Mouse (Mus musculus) liver, embryonic 15.5 days (tissue): ENCODE data around the gene Ttc33. TPM values are rescaled to one million over a fixed set of nuclear protein-coding genes. Genes with fewer than 3 reads are reported as not detected.
A peak's percentile ranks its signal among the peaks of the same experiment; 100 is the strongest.

Experiments
- ATAC-seq: fragments of 200-750 bp; cut with Nextera tagmentation; 2 replicates; pipeline ENCODE4 v1.8.0; 2017; ENCODE audit warnings: moderate number of reproducible peaks, mild to moderate bottlenecking, moderate library complexity; ENCODE audit not compliant: insufficient read depth
- H3K27ac ChIP-seq: fragments of 300-500 bp; sonication (generic); replicated peaks from 2 replicates; pipeline ENCODE4 v1.5.1; 2015; ENCODE audit warnings: mild to moderate bottlenecking, inconsistent platforms
- H3K27me3 ChIP-seq: fragments of 300-500 bp; sonication (generic); 2 replicates; pipeline ENCODE4 v1.6.1; 2015; ENCODE audit warnings: mild to moderate bottlenecking, inconsistent platforms
- H3K36me3 ChIP-seq: fragments of 300-500 bp; sonication (generic); replicated peaks from 2 replicates; pipeline ENCODE4 v1.6.1; 2015; ENCODE audit warnings: moderate library complexity, mild to moderate bottlenecking, inconsistent platforms
- H3K4me1 ChIP-seq: fragments of 300-500 bp; sonication (generic); replicated peaks from 2 replicates; pipeline ENCODE4 v1.6.1; 2015; ENCODE audit warnings: inconsistent platforms
- H3K4me2 ChIP-seq: fragments of 300-500 bp; sonication (generic); 2 replicates; pipeline ENCODE4 v1.6.1; 2015; ENCODE audit warnings: moderate library complexity, mild to moderate bottlenecking, inconsistent platforms
- H3K4me3 ChIP-seq: fragments of 300-500 bp; sonication (generic); replicated peaks from 2 replicates; pipeline ENCODE4 v1.5.1; 2015; ENCODE audit warnings: mild to moderate bottlenecking, inconsistent platforms
- H3K9ac ChIP-seq: fragments of 300-500 bp; sonication (generic); 2 replicates; pipeline ENCODE4 v1.6.1; 2015; ENCODE audit warnings: moderate library complexity, mild to moderate bottlenecking, inconsistent platforms
- H3K9me3 ChIP-seq: fragments of 300-500 bp; sonication (generic); replicated peaks from 2 replicates; pipeline ENCODE4 v1.6.1; 2016; ENCODE audit warnings: inconsistent platforms
- WGBS: fragments of 180-500 bp; shearing (Covaris S2); methylation state at CpG from one replicate; pipeline ENCODE4 v1.1.7; 2015; ENCODE audit warnings: mixed read lengths; ENCODE audit not compliant: insufficient replicate concordance; 5-methylcytosine and 5-hydroxymethylcytosine counted together
- polyA plus RNA-seq: library from polyadenylated mRNA; unstranded; fragments of >200 nt; fragmentation: Nextera tagmentation; extraction: Ambion mirVana; gene quantifications from 2 replicates; pipeline ENCODE4 v1.2.1, GENCODE M21; 2015

Gene Ttc33
- polyA plus RNA-seq, 1 experiment from 2014 or later = 13.5 TPM

DNA sequence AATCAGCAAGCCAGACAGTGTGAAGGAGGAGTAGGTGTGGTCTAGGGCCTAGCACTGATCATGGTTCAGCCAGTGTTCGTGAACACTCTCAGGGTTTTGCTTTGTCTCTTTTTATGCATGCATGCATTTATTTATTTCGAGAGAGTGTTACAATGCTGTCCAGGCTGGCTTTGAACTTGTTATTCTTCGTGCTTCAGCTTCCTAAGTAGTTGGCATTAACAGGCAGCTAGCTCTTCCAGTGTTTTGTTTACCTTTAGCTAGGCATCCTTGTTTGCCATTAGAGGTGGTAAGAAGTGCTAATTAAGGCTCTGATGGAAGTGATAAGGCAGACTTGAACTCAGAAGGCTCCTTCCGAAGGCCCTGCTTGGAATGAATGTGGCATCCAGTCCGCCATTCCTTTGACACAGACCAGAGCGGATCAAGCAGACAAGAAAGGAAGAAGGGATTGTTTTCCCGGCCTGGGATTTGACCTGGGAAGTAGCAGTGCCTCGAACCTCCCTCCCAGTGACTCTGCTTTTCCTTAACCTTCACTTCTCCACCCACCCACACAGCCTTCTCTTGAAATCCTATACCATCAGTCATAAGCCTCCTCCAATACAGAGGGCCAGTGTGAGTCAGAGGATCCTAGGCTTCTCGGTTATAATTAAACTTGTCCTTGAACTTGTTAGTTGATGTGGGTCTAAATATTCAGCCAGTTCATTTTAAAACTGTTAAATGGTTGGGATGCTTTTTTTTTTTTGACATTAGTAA lies 40.0 kb upstream of the Ttc33 start:
- Histone ChIP-seq H3K9ac (peak overlapping the region; percentile 96), H3K27ac (peak overlapping the region; percentile 94)

DNA sequence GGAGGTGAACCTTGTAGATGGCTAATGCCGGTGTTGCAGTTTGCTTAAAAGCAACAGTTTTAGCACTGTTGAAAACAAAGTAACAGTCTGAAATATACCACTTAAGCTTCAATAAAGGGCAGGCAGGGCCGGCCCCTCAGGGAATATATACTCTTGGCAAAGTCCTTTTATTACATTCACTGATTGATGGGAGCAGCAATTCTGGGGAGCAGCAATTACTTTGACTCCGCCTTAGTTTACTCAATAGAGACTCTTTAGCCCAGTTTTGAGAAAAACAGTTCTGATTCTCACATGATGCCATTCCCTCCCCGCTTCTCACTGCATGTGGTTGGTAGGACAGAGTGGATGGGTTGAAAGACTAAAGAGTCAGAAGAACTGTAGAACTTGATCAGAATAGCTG lies 36.1 kb upstream of the Ttc33 start:
- no peak for ATAC-seq
- no peaks in the 10 kb centered on the region for H3K9me3 ChIP-seq
- no peak overlapping the region for H3K27ac ChIP-seq
- WGBS = 71% methylated on average over 4 of the region's 4 CpGs
- no peak overlapping the region for H3K4me2 ChIP-seq
- H3K27me3 ChIP-seq = no peaks in the 10 kb centered on the region
- H3K4me3 ChIP-seq = no peak overlapping the region
- H3K4me1 ChIP-seq = peaks cover 59% of the 10 kb centered on the region
- no peak overlapping the region for H3K9ac ChIP-seq
- peaks cover 6% of the 10 kb centered on the region; the same call in 1 of the 2 replicates for H3K36me3 ChIP-seq

More for the DNA sequence above, 40.0 kb upstream of the Ttc33 start:
- ATAC-seq = no peak
- Histone ChIP-seq H3K4me1 (peaks cover 75% of the 10 kb centered on the region), H3K36me3 (peaks cover 6% of the 10 kb centered on the region; the same call in 1 of the 2 replicates), H3K27me3 (no peaks in the 10 kb centered on the region), H3K4me2 (peak overlapping the region; percentile 87), H3K9me3 (no peaks in the 10 kb centered on the region), H3K4me3 (peak overlapping the region; percentile 91)
- WGBS = 53% methylated on average over 9 of the region's 9 CpGs

DNA sequence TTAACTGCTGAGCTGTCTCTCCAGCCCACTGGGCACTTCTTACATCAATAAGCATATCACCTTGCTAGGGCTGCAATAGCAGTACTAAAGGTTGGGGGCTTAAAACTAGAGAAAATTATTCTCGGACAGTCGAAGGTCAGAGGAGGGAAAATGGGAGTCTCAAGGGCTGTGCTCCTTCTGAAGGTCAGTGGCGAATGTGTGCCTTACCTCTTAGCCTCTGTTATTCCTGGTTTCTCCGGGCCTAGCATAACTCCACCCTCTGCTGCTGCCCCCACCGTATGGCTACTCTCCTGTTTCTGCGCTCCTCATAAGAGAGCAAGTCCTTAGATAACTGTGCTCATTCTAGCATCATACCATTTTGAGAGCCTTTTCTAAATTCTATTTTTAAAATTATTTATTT lies 33.2 kb upstream of the Ttc33 start:
- Histone ChIP-seq H3K4me3 (no peak overlapping the region), H3K4me1 (peaks cover 64% of the 10 kb centered on the region), H3K36me3 (no peaks in the 10 kb centered on the region; the same call in 1 of the 2 replicates), H3K4me2 (no peak overlapping the region), H3K9ac (no peak overlapping the region), H3K27ac (no peak overlapping the region), H3K9me3 (no peaks in the 10 kb centered on the region), H3K27me3 (no peaks in the 10 kb centered on the region)
- no peak for ATAC-seq
- WGBS = 83% methylated on average over 6 of the region's 6 CpGs

DNA sequence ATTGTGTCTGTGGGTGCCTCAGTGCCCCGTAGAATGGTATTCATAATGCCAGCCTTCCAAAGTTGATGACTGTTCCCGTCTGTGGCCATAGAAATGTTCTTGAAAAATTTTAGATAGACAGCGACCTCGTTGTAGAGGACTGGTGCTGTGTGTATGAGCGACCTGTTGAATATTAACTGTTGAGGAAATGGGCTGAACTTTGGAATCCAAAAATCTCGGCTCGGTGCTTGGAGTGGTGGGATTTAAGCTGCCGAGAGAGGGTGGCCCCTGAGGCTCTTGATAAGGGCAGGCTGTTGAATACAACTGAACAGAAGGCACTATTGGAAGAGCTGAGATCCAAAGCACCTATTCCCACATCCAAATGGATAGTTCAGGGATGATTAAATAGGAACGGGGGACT lies 30.7 kb upstream of the Ttc33 start:
- Histone ChIP-seq H3K4me2 (peak overlapping the region; percentile 19), H3K9ac (no peak overlapping the region), H3K27me3 (no peaks in the 10 kb centered on the region), H3K9me3 (no peaks in the 10 kb centered on the region), H3K36me3 (peaks cover 9% of the 10 kb centered on the region), H3K4me1 (peaks cover 61% of the 10 kb centered on the region), H3K27ac (peak overlapping the region; percentile 60; the same call in 1 of the 2 replicates), H3K4me3 (no peak overlapping the region)
- ATAC-seq = peak; percentile 26; the same call in 1 of the 2 replicates
- WGBS = 68% methylated on average over 9 of the region's 9 CpGs

DNA sequence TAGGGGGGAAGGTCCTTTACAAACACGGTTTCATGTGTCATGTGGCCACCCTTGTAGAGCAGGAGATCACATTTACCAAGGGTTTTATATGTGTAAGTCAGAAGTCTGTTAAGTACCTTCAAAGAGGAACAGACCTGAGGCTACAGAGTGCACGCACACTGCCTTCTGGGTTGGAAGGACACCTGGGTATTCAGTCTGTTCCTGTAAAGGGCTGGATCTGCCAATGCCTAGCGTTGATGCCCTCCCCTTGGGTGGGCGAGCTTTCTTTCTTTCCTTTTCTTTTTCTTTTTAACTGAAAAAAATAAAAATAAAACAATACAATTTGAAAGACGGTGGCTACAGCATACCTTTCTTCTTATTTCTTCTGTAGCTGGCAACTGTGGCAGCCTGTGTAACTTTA lies 30.2 kb upstream of the Ttc33 start:
- H3K27ac ChIP-seq = peak overlapping the region; percentile 60; the same call in 1 of the 2 replicates
- no peak for ATAC-seq

DNA sequence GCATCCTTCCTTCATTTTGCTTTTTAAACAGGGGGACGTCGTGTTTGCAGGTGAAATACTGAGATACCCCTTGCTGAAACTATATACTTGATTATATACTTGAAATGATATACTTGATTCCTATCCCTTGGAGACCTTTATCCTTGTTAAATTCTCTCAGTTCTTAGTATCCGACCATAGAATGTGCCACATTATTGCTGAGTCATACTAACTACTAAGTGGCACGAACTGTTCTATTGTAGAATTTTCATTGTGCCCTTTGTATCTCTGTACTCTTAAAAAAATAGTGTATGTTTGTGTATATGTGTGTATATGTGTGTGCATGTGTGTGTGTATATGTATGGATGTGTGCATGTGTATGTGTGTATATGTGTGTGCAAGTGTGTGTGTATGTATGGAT lies 29.0 kb upstream of the Ttc33 start:
- no peaks in the 10 kb centered on the region for H3K9me3 ChIP-seq
- no peak overlapping the region for H3K4me2 ChIP-seq
- peaks cover 51% of the 10 kb centered on the region for H3K4me1 ChIP-seq
- H3K27ac ChIP-seq = 0 out of 2 replicates have a peak overlapping the region, but pooled peaks have one; percentile 41
- no peak overlapping the region for H3K9ac ChIP-seq
- no peaks in the 10 kb centered on the region for H3K27me3 ChIP-seq
- no peak overlapping the region for H3K4me3 ChIP-seq
- ATAC-seq = peak; percentile 9; the same call in 1 of the 2 replicates
- peaks cover 17% of the 10 kb centered on the region for H3K36me3 ChIP-seq
- 44% methylated on average over 4 of the region's 4 CpGs for WGBS

More for the DNA sequence above, 30.2 kb upstream of the Ttc33 start:
- Histone ChIP-seq H3K4me1 (peaks cover 57% of the 10 kb centered on the region), H3K36me3 (peaks cover 9% of the 10 kb centered on the region), H3K4me3 (no peak overlapping the region), H3K4me2 (peak overlapping the region; percentile 19), H3K27me3 (no peaks in the 10 kb centered on the region), H3K9ac (no peak overlapping the region), H3K9me3 (no peaks in the 10 kb centered on the region)
- WGBS = 65% methylated on average over 5 of the region's 5 CpGs

DNA sequence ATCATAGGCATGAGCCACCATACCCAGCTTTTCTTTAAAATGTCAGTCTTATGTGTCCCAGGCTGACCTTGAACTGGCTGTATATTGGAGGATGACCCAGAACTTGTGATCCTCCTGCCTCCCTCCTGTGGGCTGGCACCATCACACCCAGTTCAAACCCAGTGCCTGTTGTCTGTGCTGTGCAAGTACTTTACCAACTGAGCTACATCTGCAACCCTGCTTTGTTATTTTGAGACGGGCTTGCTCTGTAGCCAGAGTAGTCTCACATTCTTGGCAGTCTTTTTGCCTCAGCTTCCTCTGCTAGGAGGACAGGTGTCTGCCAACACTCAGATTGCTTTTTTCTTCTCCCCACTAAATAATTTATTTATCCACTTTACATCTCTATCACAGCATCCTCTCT lies 27.9 kb upstream of the Ttc33 start:
- no peak for ATAC-seq
- WGBS = 83% methylated on average over 1 of the region's 1 CpGs
- no peak overlapping the region for H3K4me3 ChIP-seq

DNA sequence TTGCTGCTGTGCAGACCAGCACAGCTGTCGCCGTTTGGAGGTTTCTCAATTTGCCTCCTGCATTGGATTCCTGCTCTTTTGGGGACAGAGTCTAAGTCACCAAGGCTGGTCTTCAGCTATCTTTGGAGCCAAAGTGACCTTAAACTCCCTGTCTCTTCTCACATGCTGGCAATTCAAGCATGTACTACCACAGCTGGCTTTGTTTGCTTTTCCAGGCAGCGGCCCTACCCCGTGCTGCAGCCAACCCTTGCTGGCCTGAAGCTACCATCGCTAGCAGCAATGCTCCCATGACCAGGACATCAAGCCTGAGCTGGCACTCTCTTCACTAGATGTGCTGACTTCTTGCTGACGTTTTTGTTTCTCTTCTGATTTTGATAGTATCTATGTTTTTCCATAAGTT lies 26.5 kb upstream of the Ttc33 start:
- H3K9ac ChIP-seq = no peak overlapping the region
- WGBS = 73% methylated on average over 6 of the region's 6 CpGs
- H3K4me2 ChIP-seq = no peak overlapping the region
- H3K27me3 ChIP-seq = no peaks in the 10 kb centered on the region
- H3K9me3 ChIP-seq = no peaks in the 10 kb centered on the region
- no peak for ATAC-seq
- no peak overlapping the region for H3K4me3 ChIP-seq
- peaks cover 50% of the 10 kb centered on the region for H3K4me1 ChIP-seq
- H3K36me3 ChIP-seq = peaks cover 36% of the 10 kb centered on the region
- H3K27ac ChIP-seq = 0 out of 2 replicates have a peak overlapping the region, but pooled peaks have one; percentile 14

More for the DNA sequence above, 27.9 kb upstream of the Ttc33 start:
- H3K4me2 ChIP-seq = no peak overlapping the region
- H3K9ac ChIP-seq = no peak overlapping the region
- H3K36me3 ChIP-seq = peaks cover 23% of the 10 kb centered on the region
- no peaks in the 10 kb centered on the region for H3K9me3 ChIP-seq
- H3K27ac ChIP-seq = no peak overlapping the region
- H3K4me1 ChIP-seq = peaks cover 51% of the 10 kb centered on the region
- H3K27me3 ChIP-seq = no peaks in the 10 kb centered on the region

DNA sequence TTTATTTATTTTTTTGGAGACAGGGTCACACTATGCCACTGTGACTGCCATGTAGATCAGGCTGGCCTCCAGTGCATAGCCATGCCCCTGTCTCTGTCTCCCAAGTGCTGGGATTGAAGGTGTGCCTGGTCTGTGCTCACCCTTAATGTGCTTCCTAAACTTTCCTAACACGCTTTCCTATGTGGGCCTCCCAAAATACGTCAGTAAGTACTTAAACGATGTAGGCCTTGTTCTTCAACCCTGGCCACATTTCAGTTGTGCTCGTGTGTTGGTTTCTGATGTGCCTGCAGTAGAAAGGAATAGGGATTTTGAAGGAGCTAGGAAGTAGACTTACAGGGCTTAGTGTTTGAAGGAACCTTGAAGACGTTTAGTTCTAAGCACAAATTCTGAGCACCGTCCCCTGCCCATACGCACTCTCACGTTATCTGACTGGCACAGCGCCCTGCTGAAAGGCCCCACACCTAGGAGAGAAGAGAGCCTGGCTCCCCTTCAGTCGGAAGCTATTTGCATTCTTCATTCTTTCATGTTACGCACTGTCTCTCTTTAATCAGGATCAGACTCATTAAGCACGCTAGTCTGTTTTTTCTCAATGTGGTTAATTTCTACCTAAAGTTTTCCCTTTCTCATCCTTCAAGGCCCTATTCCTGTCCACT lies 20.1 kb upstream of the Ttc33 start:
- no peak overlapping the region for H3K4me2 ChIP-seq
- H3K4me1 ChIP-seq = no peaks in the 10 kb centered on the region; the same call in 1 of the 2 replicates
- no peaks in the 10 kb centered on the region for H3K27me3 ChIP-seq
- 71% methylated on average over 12 of the region's 12 CpGs for WGBS
- peaks cover 80% of the 10 kb centered on the region for H3K36me3 ChIP-seq
- H3K27ac ChIP-seq = no peak overlapping the region
- ATAC-seq = no peak
- H3K4me3 ChIP-seq = no peak overlapping the region
- no peak overlapping the region for H3K9ac ChIP-seq
- no peaks in the 10 kb centered on the region for H3K9me3 ChIP-seq

DNA sequence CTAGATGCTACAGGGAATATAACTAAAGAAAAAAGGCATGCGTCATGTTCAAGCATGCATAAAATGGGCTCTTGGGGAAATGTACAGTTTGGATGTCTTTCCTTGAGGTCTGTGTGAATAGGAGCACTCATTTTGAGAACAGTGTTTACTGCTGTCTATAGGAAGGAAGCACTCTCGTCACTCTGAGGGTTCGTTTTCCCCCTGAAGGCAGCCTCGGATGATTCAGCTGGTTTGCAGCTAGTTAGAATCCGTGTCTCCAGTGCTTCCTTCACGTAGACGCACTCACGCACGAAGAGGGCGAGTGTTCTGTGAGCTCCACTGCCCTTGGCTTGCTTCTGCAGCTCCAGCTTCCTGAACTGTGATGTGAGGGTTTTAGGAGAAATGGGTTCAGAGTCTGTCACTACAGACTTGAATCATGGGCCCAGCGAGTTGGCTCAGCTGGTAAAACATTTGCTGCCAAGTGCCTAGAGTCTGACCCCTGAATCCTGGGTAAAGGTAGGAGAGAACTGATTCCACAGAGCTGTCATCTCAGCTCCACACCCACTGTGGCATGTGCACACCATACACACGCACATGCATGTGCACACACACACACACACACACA lies 12.0 kb upstream of the Ttc33 start:
- Histone ChIP-seq H3K4me1 (no peaks in the 10 kb centered on the region), H3K4me2 (no peak overlapping the region), H3K27ac (no peak overlapping the region), H3K9ac (no peak overlapping the region), H3K4me3 (no peak overlapping the region), H3K27me3 (no peaks in the 10 kb centered on the region), H3K9me3 (no peaks in the 10 kb centered on the region), H3K36me3 (peaks cover 87% of the 10 kb centered on the region)
- no peak for ATAC-seq
- WGBS = 67% methylated on average over 12 of the region's 12 CpGs
